Mouse (Mus musculus) stomach, postnatal 0 days (tissue): ENCODE results near the gene Pgm5. TPM values are rescaled to one million over a fixed set of nuclear protein-coding genes. Genes with fewer than 3 reads are reported as not detected.

Source experiments
- ATAC-seq: fragments of 200-750 bp; cut with Nextera tagmentation; 2 replicates; pipeline ENCODE4 v1.8.0; 2017; ENCODE audit not compliant: low FRiP score, low TSS enrichment
- DNase-seq: peaks from one replicate; pipeline ENCODE4 v3.0.0-alpha.2; 2016; ENCODE audit warnings: low spot score
- H3K27ac ChIP-seq: fragments of 300-500 bp; sonication (generic); replicated peaks from 2 replicates; pipeline ENCODE4 v1.5.1; 2014; ENCODE audit warnings: mild to moderate bottlenecking, control low read depth
- H3K27me3 ChIP-seq: fragments of 300-500 bp; sonication (generic); 2 replicates; pipeline ENCODE4 v1.6.1; 2014; ENCODE audit warnings: low read length; ENCODE audit not compliant: control insufficient read depth, insufficient read depth
- H3K36me3 ChIP-seq: fragments of 300-500 bp; sonication (generic); 2 replicates; pipeline ENCODE4 v1.6.1; 2014; ENCODE audit warnings: low read length, mixed read lengths; ENCODE audit not compliant: control insufficient read depth, insufficient read depth
- H3K4me1 ChIP-seq: fragments of 300-500 bp; sonication (generic); replicated peaks from 2 replicates; pipeline ENCODE4 v1.6.1; 2014; ENCODE audit warnings: antibody characterized with exemption; ENCODE audit not compliant: control insufficient read depth, insufficient read depth
- H3K4me2 ChIP-seq: fragments of 300-500 bp; sonication (generic); replicated peaks from 2 replicates; pipeline ENCODE4 v1.6.1; 2014; ENCODE audit warnings: low read depth, mild to moderate bottlenecking, control low read depth, moderate library complexity
- H3K4me3 ChIP-seq: fragments of 300-500 bp; sonication (generic); 2 replicates; pipeline ENCODE4 v1.5.1; 2014; ENCODE audit warnings: low read depth, low read length, control low read depth
- H3K9ac ChIP-seq: fragments of 300-500 bp; sonication (generic); 2 replicates; pipeline ENCODE4 v1.6.1; 2014; ENCODE audit warnings: mild to moderate bottlenecking, low read length, control low read depth, mixed read lengths
- H3K9me3 ChIP-seq: fragments of 300-500 bp; sonication (generic); 2 replicates; pipeline ENCODE4 v1.6.1; 2016; ENCODE audit warnings: low read length; ENCODE audit not compliant: control insufficient read depth
- CTCF ChIP-seq: IDR thresholded peaks from 2 replicates; pipeline ENCODE4 v1.5.1; 2016; ENCODE audit warnings: antibody characterized with exemption, low read depth, mild to moderate bottlenecking, moderate library complexity
- EP300 ChIP-seq: optimal IDR thresholded peaks from 2 replicates; pipeline ENCODE3; 2016; ENCODE audit warnings: antibody characterized with exemption
- WGBS: fragments of 180-500 bp; shearing (Covaris S2); extraction: QIAGEN DNeasy Blood & Tissue Kit; methylation state at CpG from one replicate; pipeline ENCODE4 v1.1.7; 2014; 5-methylcytosine and 5-hydroxymethylcytosine counted together
- polyA plus RNA-seq: library from polyadenylated mRNA; unstranded; fragments of >200 nt; fragmentation: Nextera tagmentation; extraction: Ambion mirVana; gene quantifications from 2 replicates; pipeline ENCODE4 v1.2.1, GENCODE M21; 2015

The Pgm5 gene
- polyA plus RNA-seq, 1 experiment from 2014 or later, result 6.3 TPM

GRCm38 (mm10) chr19:24900581-24901220, 39.0 kb upstream of the Pgm5 start, which contains the start of gene Foxd4:
Gene Foxd4 (minus strand): TSS chr19:24901197.
- no peaks in the 10 kb centered on the region for H3K4me1 ChIP-seq
- DNase-seq, result peak; percentile 13
- TF ChIP-seq EP300, result no peak
- no peak for TF ChIP-seq CTCF
- no peak within 1 kb of the TSS for H3K27ac ChIP-seq
- H3K9me3 ChIP-seq, result no peaks in the 10 kb centered on the region
- no peaks in the 10 kb centered on the region for H3K36me3 ChIP-seq
- 1% methylated on average over 25 of the region's 27 CpGs for WGBS
- peaks cover 26% of the 10 kb centered on the region for H3K27me3 ChIP-seq
- H3K4me2 ChIP-seq, result peak within 1 kb of the TSS; percentile 44
- peak within 1 kb of the TSS; percentile 25 for H3K4me3 ChIP-seq
- no peak for ATAC-seq
- H3K9ac ChIP-seq, result no peak within 1 kb of the TSS

- Histone ChIP-seq H3K27me3 (peaks cover 28% of the 10 kb centered on the region), H3K36me3 (no peaks in the 10 kb centered on the region), H3K27ac (no peak overlapping the region), H3K4me3 (peak overlapping the region; percentile 25), H3K9ac (no peak overlapping the region), H3K4me2 (peak overlapping the region; percentile 44), H3K9me3 (no peaks in the 10 kb centered on the region), H3K4me1 (no peaks in the 10 kb centered on the region)
- 1% methylated on average over 69 of the region's 84 CpGs for whole genome bisulfite sequencing
- no peak for TF ChIP-seq CTCF
- TF ChIP-seq EP300, result no peak
- ATAC-seq (peak; percentile 40; the same call in 1 of the 2 replicates), DNase-seq (peak; percentile 21)
Observed at GRCm38 (mm10) chr19:24899578-24900544, 38.2 kb upstream of the Pgm5 start.

DNA sequence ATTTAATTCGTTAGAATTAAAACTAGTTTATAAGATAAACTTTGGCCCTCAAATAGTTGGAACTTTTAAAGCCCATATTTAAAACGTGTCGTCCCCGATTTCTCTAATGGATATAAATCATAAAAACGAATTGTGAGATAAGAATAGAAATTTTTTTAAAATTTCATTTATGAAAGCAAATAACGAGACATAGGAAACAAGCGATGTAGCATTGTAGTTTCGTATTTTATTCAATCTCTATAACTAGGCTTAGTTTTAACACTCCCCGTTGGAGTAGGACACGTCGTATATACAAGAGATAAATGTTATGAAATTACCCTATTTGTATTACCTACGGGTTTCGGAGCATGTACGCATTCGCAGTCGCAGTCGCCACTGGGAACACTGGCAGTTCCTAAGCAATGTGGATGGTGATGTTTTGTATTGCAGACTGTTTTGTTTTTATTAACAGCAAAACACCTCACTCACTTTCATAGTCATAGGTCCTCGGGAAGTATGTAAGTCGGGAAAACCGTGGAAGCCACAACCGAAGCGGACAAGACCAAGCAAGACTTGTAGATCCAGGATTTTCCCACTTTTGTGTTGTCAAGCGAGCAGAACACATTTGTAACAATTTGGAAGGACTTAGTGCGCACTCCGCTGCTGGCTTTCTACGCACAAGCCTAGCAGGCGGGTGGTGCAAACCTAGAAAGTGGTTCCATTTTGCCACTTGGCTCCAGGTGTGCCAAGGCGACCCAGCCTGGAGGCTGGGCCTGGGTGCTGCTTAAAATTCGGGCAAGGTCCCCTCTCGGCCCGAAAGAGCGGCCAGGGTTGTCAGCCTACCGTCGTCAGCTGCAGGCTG, 37.3 kb upstream of the Pgm5 start:
- peak; percentile 19 for DNase-seq
- H3K4me2 ChIP-seq, result 0 out of 2 replicates have a peak overlapping the region, but pooled peaks have one; percentile 44
- H3K9ac ChIP-seq, result no peak overlapping the region
- no peaks in the 10 kb centered on the region for H3K36me3 ChIP-seq
- no peaks in the 10 kb centered on the region for H3K9me3 ChIP-seq
- no peak for TF ChIP-seq EP300
- no peak for TF ChIP-seq CTCF
- H3K27me3 ChIP-seq, result peaks cover 28% of the 10 kb centered on the region
- no peak overlapping the region for H3K4me3 ChIP-seq
- no peak overlapping the region for H3K27ac ChIP-seq
- WGBS, result 5% methylated on average over 34 of the region's 34 CpGs
- H3K4me1 ChIP-seq, result no peaks in the 10 kb centered on the region
- ATAC-seq, result no peak

GRCm38 (mm10) chr19:24897896-24898736, 36.5 kb upstream of the Pgm5 start:
- no peak for DNase-seq

More at GRCm38 (mm10) chr19:24897896-24898736, 36.5 kb upstream of the Pgm5 start:
- 5% methylated on average over 20 of the region's 20 CpGs for WGBS
- Histone ChIP-seq H3K27me3 (peaks cover 28% of the 10 kb centered on the region), H3K9ac (no peak overlapping the region), H3K4me3 (no peak overlapping the region), H3K36me3 (no peaks in the 10 kb centered on the region), H3K27ac (no peak overlapping the region), H3K4me2 (no peak overlapping the region), H3K9me3 (no peaks in the 10 kb centered on the region), H3K4me1 (no peaks in the 10 kb centered on the region)
- TF ChIP-seq CTCF, result no peak
- no peak for TF ChIP-seq EP300
- ATAC-seq, result no peak
